Mouse (Mus musculus): Measurements from ENCODE around the gene Cwc25.

DNA sequence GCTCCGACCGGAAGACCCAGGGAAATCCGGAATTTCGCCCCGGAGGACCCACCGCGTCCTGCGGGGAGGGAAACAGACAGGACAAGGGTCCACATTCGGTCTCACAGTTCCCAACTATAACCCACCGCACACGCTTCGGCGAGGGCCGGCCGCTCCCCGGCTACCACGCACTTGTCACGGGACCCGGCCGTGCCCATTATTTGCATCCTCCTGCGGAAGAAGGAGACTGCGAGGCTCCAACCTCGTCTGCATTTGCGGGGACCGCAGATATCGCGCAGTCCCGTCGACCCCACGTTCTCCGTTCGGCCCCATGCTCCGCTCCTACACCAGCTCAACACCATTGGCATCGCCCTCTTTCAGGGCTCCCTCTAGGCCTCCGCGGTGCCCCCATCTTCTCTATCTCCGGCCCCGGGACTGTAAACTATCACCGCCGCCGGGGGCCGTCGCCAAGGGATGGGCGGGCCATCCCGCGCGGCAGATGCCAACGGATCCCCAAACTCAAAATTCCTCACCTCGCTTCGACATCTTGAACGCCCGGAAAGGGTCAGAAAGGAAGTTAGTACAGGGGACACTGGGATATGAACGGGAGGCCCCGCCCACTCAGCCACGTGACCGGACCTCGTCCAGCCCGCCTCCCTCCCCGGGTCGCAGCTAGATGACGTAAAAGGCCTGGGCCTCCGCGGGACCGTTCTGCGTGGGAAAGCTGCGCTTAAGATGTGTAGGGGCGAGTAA lies 15.6 kb upstream of the Cwc25 start, which contains the start of gene Rpl23:
- no peak for TF ChIP-seq CTCF (IDR thresholded peaks at IDR 0.05; ENCODE audit: control insufficient read depth, insufficient read depth, insufficient read length)
- no peak for TF ChIP-seq FOSL1 (IDR thresholded peaks at IDR 0.05; ENCODE audit: insufficient read depth, low read length, poor library complexity, severe bottlenecking)
- TF ChIP-seq MYOD1 (IDR thresholded peaks at IDR 0.05; ENCODE audit: control insufficient read depth, insufficient read length, low read depth), result no peak

All from C2C12 (cell line).